Mouse (Mus musculus) thymus, adult 2 months (tissue): ENCODE measurements at regions not wholly inside any gene's neighbourhood (a gene's known extent, or its start where the extent isn't known, plus 50 kb on each side); places are given as distances from the start of the nearest gene placed in this dataset.
"Not testable (repeated sequence)": the region's sequence is repeated elsewhere in the genome, so short reads cannot be mapped to it uniquely, and the experiment has no call there.

Experiments used
- DNase-seq: peaks from one replicate; pipeline ENCODE4 v3.0.0; 2021
- H3K27ac ChIP-seq: fragments of 200-500 bp; 2 replicates; pipeline ENCODE4 v1.5.1; 2012; ENCODE audit warnings: low read length, control low read depth; ENCODE audit not compliant: control insufficient read depth, insufficient read depth
- H3K27me3 ChIP-seq: fragments of 200-500 bp; 2 replicates; pipeline ENCODE4 v1.6.1; 2012; ENCODE audit warnings: mild to moderate bottlenecking, low read length, moderate library complexity, mixed read lengths; ENCODE audit not compliant: control insufficient read depth, insufficient read depth
- H3K36me3 ChIP-seq: fragments of 200-500 bp; 2 replicates; pipeline ENCODE4 v1.6.1; 2012; ENCODE audit warnings: mild to moderate bottlenecking, low read length, moderate library complexity; ENCODE audit not compliant: control insufficient read depth, insufficient read depth
- H3K4me1 ChIP-seq: fragments of 200-500 bp; replicated peaks from 2 replicates; pipeline ENCODE4 v1.6.1; 2012; ENCODE audit warnings: low read length; ENCODE audit not compliant: control insufficient read depth, insufficient read depth
- H3K4me3 ChIP-seq: fragments of 200-500 bp; 2 replicates; pipeline ENCODE4 v1.5.1; 2012; ENCODE audit warnings: mild to moderate bottlenecking, low read length, control low read depth, moderate library complexity; ENCODE audit not compliant: control insufficient read depth, insufficient read depth
- CTCF ChIP-seq: fragments of 200-500 bp; IDR thresholded peaks from 2 replicates; pipeline ENCODE4 v1.5.1; 2012; ENCODE audit warnings: mild to moderate bottlenecking, control low read depth, low read length, moderate library complexity, borderline replicate concordance; ENCODE audit not compliant: control insufficient read depth, poor library complexity, insufficient read depth; ENCODE audit errors: extremely low read depth
- POLR2A ChIP-seq: fragments of 200-500 bp; IDR thresholded peaks from 2 replicates; pipeline ENCODE4 v1.6.1; 2012; ENCODE audit warnings: mild to moderate bottlenecking, low read length, control low read depth, moderate library complexity; ENCODE audit not compliant: control insufficient read depth, poor library complexity, insufficient read depth; ENCODE audit errors: extremely low read depth
- WGBS: fragments of 180-500 bp; shearing (Covaris S2); methylation state at CpG from one replicate; pipeline ENCODE4 v1.1.7; 2018; 5-methylcytosine and 5-hydroxymethylcytosine counted together

DNA sequence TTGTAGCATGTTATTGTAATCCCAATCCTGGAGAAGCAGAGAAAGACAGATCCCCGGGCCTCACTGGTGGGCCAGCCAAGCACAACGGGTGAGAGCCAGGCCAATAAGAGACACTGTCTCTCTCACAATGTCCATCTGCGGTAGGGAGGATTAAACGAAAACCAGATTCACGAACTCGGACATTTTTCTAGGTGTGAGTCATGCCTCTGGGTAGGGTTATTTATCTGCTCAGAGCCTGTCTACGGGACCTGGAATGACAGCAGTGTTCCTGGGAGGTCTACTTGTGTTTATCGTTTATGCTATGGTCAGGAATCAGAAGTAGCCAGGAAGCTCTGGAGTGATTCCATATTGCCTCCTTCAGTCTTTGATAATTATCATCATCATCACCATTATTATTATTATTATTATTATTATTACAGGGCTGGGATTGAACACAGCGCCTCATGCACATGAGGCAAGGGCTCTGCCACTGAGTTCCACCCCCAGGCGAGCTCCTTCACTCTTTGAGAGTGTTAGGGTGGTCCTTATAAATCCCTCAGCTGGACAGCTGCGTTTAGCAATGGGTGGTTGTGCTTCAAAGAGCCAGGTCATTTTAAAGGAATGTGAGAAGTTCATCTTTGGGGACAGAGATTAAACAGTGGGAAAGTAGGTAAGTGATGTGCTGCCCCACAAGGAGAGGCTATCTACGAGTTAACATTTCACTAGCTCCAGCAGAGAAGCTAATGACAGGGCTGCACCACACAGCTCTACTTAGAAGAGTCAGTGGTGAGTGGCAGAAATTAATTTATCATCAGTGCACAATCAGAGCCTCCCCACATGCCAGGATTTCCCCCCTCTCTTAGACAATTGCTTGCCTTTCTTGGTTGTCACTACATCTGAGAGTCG is 116.3 kb downstream of the Enc1 start:
- Histone ChIP-seq H3K36me3 (no peaks in the 10 kb centered on the region), H3K27me3 (no peaks in the 10 kb centered on the region), H3K27ac (no peak overlapping the region), H3K4me3 (no peak overlapping the region), H3K4me1 (no peaks in the 10 kb centered on the region)
- DNase-seq = no peak
- no peak for TF ChIP-seq POLR2A
- TF ChIP-seq CTCF = no peak
- WGBS = 93% methylated on average over 13 of the region's 13 CpGs

DNA sequence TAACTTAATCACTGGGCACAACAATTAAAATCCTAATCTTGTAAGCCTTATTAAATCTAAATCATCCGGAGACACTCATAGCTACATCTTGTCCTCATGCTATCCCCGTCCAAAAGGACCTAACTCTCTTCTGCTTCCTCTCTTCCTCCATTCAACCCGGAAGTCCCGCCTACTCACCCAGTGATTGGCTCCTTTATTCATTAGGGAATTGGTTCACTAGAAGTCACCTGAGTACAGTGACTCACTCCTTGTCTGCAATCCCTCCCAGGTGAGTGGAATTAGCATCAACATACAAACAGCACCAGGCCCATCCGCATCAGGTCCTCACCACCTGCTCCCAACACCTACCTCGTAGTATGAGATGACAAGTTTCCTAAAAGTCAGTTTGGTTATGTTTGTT is 114.5 kb downstream of the Enc1 start:
- H3K27me3 ChIP-seq, H3K36me3 ChIP-seq, H3K27ac ChIP-seq, DNase-seq, H3K4me3 ChIP-seq, H3K4me1 ChIP-seq: not testable (repeated sequence)
- WGBS = 94% methylated on average over 6 of the region's 6 CpGs

GRCm38 (mm10) chr13:97347696-97348095 is 106.8 kb downstream of the Enc1 start:
- WGBS = 92% methylated on average over 7 of the region's 7 CpGs
- TF ChIP-seq POLR2A (no peak), CTCF (no peak)
- Histone ChIP-seq H3K27ac (no peak overlapping the region), H3K27me3 (no peaks in the 10 kb centered on the region), H3K4me1 (no peaks in the 10 kb centered on the region), H3K36me3 (no peaks in the 10 kb centered on the region), H3K4me3 (no peak overlapping the region)
- no peak for DNase-seq

GRCm38 (mm10) chr13:97341218-97341889 is 100.4 kb downstream of the Enc1 start:
- H3K4me3 ChIP-seq = no peak overlapping the region
- no peaks in the 10 kb centered on the region for H3K36me3 ChIP-seq
- TF ChIP-seq CTCF = no peak
- WGBS = 92% methylated on average over 7 of the region's 7 CpGs
- no peaks in the 10 kb centered on the region for H3K27me3 ChIP-seq
- no peak for DNase-seq
- H3K4me1 ChIP-seq = no peaks in the 10 kb centered on the region
- no peak overlapping the region for H3K27ac ChIP-seq

GRCm38 (mm10) chr13:97337954-97338353 is 97.0 kb downstream of the Enc1 start:
- no peak overlapping the region for H3K27ac ChIP-seq
- WGBS = 46% methylated on average over 3 of the region's 3 CpGs

GRCm38 (mm10) chr13:97337296-97337731 is 96.4 kb downstream of the Enc1 start:
- no peak overlapping the region for H3K4me3 ChIP-seq
- H3K4me1 ChIP-seq = no peaks in the 10 kb centered on the region
- no peaks in the 10 kb centered on the region for H3K36me3 ChIP-seq
- H3K27ac ChIP-seq = no peak overlapping the region
- no peaks in the 10 kb centered on the region for H3K27me3 ChIP-seq
- WGBS = 89% methylated on average over 10 of the region's 10 CpGs
- no peak for DNase-seq
- TF ChIP-seq POLR2A (no peak), CTCF (no peak)

More at GRCm38 (mm10) chr13:97337954-97338353, 97.0 kb downstream of the Enc1 start:
- Histone ChIP-seq H3K4me1 (no peaks in the 10 kb centered on the region), H3K36me3 (no peaks in the 10 kb centered on the region), H3K27me3 (no peaks in the 10 kb centered on the region), H3K4me3 (no peak overlapping the region)
- no peak for TF ChIP-seq POLR2A
- TF ChIP-seq CTCF = no peak
- DNase-seq = no peak
